Mouse (Mus musculus) C2C12 (cell line): ENCODE measurements at regions not wholly inside any gene's neighbourhood (a gene's known extent, or its start where the extent isn't known, plus 50 kb on each side); places are given as distances from the start of the nearest gene placed in this dataset.

Experiments
- CEBPB ChIP-seq: IDR thresholded peaks from one replicate; pipeline ENCODE4 v1.6.1; 2011; ENCODE audit warnings: low read depth, mild to moderate bottlenecking, control low read depth, moderate library complexity
- CTCF ChIP-seq: IDR thresholded peaks from one replicate; pipeline ENCODE4 v1.5.1; 2011; ENCODE audit not compliant: control insufficient read depth, insufficient read depth, insufficient read length
- FOSL1 ChIP-seq: IDR thresholded peaks from one replicate; pipeline ENCODE4 v1.8.0; 2011; ENCODE audit warnings: mild to moderate bottlenecking, low read length; ENCODE audit not compliant: poor library complexity, insufficient read depth, severe bottlenecking
- MAX ChIP-seq: IDR thresholded peaks from one replicate; pipeline ENCODE4 v1.6.1; 2011; ENCODE audit warnings: mild to moderate bottlenecking, control low read depth
- MYOD1 ChIP-seq: IDR thresholded peaks from one replicate; pipeline ENCODE4 v1.6.1; 2011; ENCODE audit warnings: low read depth; ENCODE audit not compliant: control insufficient read depth, insufficient read length
- MYOG ChIP-seq: IDR thresholded peaks from one replicate; pipeline ENCODE4 v1.6.1; 2011; ENCODE audit not compliant: control insufficient read depth, insufficient read length; ENCODE audit errors: extremely low read depth
- USF1 ChIP-seq: IDR thresholded peaks from one replicate; pipeline ENCODE4 v1.6.1; 2011; ENCODE audit warnings: low read depth, mild to moderate bottlenecking, control low read depth, moderate library complexity

DNA sequence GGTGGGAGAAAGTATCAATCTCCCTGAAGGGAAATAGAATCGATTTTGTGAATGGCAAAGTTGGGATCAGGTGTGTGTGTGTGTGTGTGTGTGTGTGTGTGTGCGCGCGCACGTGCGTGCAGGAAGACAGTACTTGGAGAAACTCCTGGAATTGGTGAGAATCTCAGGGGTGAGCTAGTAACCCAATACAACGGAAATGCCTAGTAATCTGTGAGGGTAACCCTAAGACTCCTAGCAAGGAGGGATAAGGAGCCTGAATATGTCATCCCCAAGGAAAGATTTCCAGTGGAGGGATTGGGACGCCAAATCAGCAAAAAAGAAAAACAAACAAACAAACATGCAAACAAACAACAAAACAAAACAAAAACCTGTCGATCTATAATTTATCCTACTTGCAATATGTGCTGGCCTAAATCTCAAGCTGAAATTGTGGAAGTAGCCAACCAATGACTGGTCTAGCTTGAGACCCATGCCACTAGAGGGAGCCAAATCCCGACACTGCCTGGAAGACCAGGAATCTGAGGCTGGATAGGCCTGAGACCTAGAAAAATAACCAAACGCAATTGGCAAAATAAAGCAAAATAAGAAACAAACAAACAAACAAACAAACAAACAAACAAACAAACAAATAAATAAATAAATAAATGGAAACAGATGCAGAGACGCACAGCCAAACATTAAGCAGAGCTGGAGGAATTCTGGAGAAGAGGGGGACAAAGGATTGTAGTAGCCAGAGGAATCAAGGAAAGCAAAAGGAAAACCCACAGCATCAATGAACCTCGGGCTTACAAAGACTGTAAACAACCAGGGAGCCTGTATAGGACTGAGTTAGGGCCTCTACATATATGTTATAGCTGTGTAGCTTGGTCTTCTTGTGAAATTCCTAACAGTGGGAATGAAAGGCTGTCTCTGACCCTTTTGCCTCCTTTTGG lies 98.5 kb downstream of the Manea start:
- TF ChIP-seq CTCF (peak; percentile 55), MYOD1 (no peak), FOSL1 (no peak), MYOG (no peak), MAX (no peak), USF1 (no peak), CEBPB (no peak)
